Mouse (Mus musculus) heart, embryonic 16.5 days (tissue): ENCODE data around the gene Slc9a3. TPM values are rescaled to one million over a fixed set of nuclear protein-coding genes. Genes with fewer than 3 reads are reported as not detected.

Experiments used
- ATAC-seq: fragments of 200-750 bp; cut with Nextera tagmentation; replicated peaks from 2 replicates; pipeline ENCODE4 v1.8.0; 2017; ENCODE audit warnings: moderate number of reproducible peaks; ENCODE audit not compliant: insufficient read depth, low FRiP score; ENCODE audit errors: extremely low read depth
- H3K27ac ChIP-seq: fragments of 300-500 bp; sonication (generic); 2 replicates; pipeline ENCODE4 v1.5.1; 2014; ENCODE audit warnings: mild to moderate bottlenecking, low read length, control low read depth, moderate library complexity
- H3K27me3 ChIP-seq: fragments of 300-500 bp; sonication (generic); 2 replicates; pipeline ENCODE4 v1.6.1; 2014; ENCODE audit warnings: low read length, mixed read lengths; ENCODE audit not compliant: control insufficient read depth, insufficient read depth
- H3K36me3 ChIP-seq: fragments of 300-500 bp; sonication (generic); 2 replicates; pipeline ENCODE4 v1.6.1; 2014; ENCODE audit not compliant: control insufficient read depth, insufficient read depth
- H3K4me1 ChIP-seq: fragments of 300-500 bp; sonication (generic); 2 replicates; pipeline ENCODE4 v1.6.1; 2014; ENCODE audit warnings: low read length, mixed read lengths; ENCODE audit not compliant: control insufficient read depth, insufficient read depth
- H3K4me2 ChIP-seq: fragments of 300-500 bp; sonication (generic); 2 replicates; pipeline ENCODE4 v1.6.1; 2014; ENCODE audit warnings: low read depth, mild to moderate bottlenecking, control low read depth, low read length
- H3K4me3 ChIP-seq: fragments of 300-500 bp; sonication (generic); 2 replicates; pipeline ENCODE4 v1.5.1; 2014; ENCODE audit warnings: mild to moderate bottlenecking, control low read depth, low read length
- H3K9ac ChIP-seq: fragments of 300-500 bp; sonication (generic); 2 replicates; pipeline ENCODE4 v1.6.1; 2014; ENCODE audit warnings: low read length, control low read depth
- H3K9me3 ChIP-seq: fragments of 300-500 bp; sonication (generic); replicated peaks from 2 replicates; pipeline ENCODE4 v1.6.1; 2016; ENCODE audit warnings: low read length; ENCODE audit not compliant: control insufficient read depth
- WGBS: fragments of 180-500 bp; shearing (Covaris S2); extraction: QIAGEN DNeasy Blood & Tissue Kit; methylation state at CpG from one replicate; pipeline ENCODE4 v1.1.7; 2014; 5-methylcytosine and 5-hydroxymethylcytosine counted together
- polyA plus RNA-seq: library from polyadenylated mRNA; unstranded; fragments of >200 nt; fragmentation: Nextera tagmentation; extraction: Ambion mirVana; gene quantifications from 2 replicates; pipeline ENCODE4 v1.2.1, GENCODE M21; 2015

Gene Slc9a3
- polyA plus RNA-seq, 1 experiment from 2014 or later = 0.22 TPM

GRCm38 (mm10) chr13:74140793-74141192 lies 19.5 kb downstream of the Slc9a3 start:
- 84% methylated on average over 6 of the region's 6 CpGs for WGBS
- no peak overlapping the region for H3K27ac ChIP-seq

DNA sequence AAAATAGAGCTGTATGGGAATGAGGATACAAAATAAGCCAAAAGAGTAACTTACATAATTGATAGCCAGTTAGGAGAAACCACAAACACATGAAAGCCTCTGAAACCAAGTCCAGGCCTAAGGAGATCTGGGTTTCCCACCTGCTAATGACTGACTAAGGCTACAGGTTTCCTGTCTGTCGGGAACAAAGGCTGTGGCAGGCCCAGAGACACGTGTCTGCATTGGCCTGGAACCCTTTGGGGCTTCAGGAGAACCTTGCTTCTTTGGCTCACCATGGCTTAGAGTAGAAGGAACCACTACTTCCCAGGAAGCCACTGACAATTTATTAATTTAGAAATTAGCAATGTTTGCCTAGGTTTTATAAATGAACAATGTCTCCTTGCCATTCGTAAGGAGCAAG lies 22.0 kb downstream of the Slc9a3 start:
- no peak for ATAC-seq
- Histone ChIP-seq H3K27me3 (no peaks in the 10 kb centered on the region), H3K9me3 (no peaks in the 10 kb centered on the region), H3K9ac (no peak overlapping the region), H3K36me3 (no peaks in the 10 kb centered on the region), H3K4me3 (no peak overlapping the region), H3K4me1 (peaks cover 3% of the 10 kb centered on the region; the same call in 1 of the 2 replicates), H3K4me2 (no peak overlapping the region), H3K27ac (no peak overlapping the region)
- WGBS = 69% methylated on average over 3 of the region's 3 CpGs

More at GRCm38 (mm10) chr13:74140793-74141192, 19.5 kb downstream of the Slc9a3 start:
- Histone ChIP-seq H3K9ac (no peak overlapping the region), H3K4me1 (peaks cover 3% of the 10 kb centered on the region; the same call in 1 of the 2 replicates), H3K36me3 (no peaks in the 10 kb centered on the region), H3K9me3 (no peaks in the 10 kb centered on the region), H3K27me3 (no peaks in the 10 kb centered on the region), H3K4me2 (no peak overlapping the region), H3K4me3 (no peak overlapping the region)
- ATAC-seq = no peak

- WGBS = 67% methylated on average over 7 of the region's 7 CpGs
- H3K27ac ChIP-seq = no peak overlapping the region
Measured at GRCm38 (mm10) chr13:74144120-74144884, 23.0 kb downstream of the Slc9a3 start.

DNA sequence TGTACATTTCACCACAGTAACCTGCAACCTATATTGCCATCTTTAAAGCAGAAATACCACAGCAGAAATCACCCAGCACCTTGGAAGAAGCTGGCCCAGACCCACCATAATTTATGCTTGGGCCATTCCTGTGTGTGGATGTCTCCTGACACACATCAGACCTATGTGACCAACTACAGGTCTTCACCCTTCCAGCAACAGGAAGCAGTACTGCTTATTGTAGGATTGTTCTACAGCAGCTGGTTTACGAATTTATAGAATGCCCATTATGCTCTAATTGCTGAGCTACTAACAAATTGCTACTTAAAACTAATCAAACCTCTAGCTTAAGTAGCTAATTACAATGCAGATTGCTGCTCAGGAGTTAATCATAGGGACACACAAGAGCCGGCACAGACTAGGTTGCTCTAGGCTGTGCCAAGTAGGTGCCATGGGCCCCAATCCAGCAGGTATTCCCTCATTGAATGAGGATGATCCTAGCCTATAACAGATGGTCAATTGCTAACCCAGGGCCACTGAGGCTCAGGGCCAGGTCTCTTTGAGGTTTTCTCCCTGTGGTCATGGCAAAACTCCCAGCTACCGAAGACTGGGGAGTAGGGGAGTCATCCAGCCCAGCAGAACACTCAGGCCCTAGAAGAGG lies 24.8 kb downstream of the Slc9a3 start:
- Histone ChIP-seq H3K27me3 (no peaks in the 10 kb centered on the region), H3K27ac (no peak overlapping the region), H3K4me2 (no peak overlapping the region), H3K4me3 (no peak overlapping the region), H3K36me3 (no peaks in the 10 kb centered on the region), H3K9me3 (no peaks in the 10 kb centered on the region), H3K4me1 (no peaks in the 10 kb centered on the region), H3K9ac (no peak overlapping the region)
- WGBS = 90% methylated on average over 3 of the region's 3 CpGs
- no peak for ATAC-seq

More at GRCm38 (mm10) chr13:74144120-74144884, 23.0 kb downstream of the Slc9a3 start:
- Histone ChIP-seq H3K4me1 (peaks cover under 1% of the 10 kb centered on the region; the same call in 1 of the 2 replicates), H3K4me2 (no peak overlapping the region), H3K4me3 (no peak overlapping the region), H3K9me3 (no peaks in the 10 kb centered on the region), H3K36me3 (no peaks in the 10 kb centered on the region), H3K9ac (no peak overlapping the region), H3K27me3 (no peaks in the 10 kb centered on the region)
- ATAC-seq = peak; percentile 52; the same call in 1 of the 2 replicates

GRCm38 (mm10) chr13:74147327-74147726 lies 26.1 kb downstream of the Slc9a3 start:
- Histone ChIP-seq H3K27ac (no peak overlapping the region), H3K9ac (no peak overlapping the region), H3K4me1 (no peaks in the 10 kb centered on the region), H3K4me3 (no peak overlapping the region), H3K27me3 (no peaks in the 10 kb centered on the region), H3K36me3 (no peaks in the 10 kb centered on the region), H3K9me3 (no peaks in the 10 kb centered on the region), H3K4me2 (no peak overlapping the region)
- WGBS = 62% methylated on average over 2 of the region's 2 CpGs
- no peak for ATAC-seq

GRCm38 (mm10) chr13:74166348-74167056 lies 45.2 kb downstream of the Slc9a3 start:
- Histone ChIP-seq H3K4me1 (peaks cover 10% of the 10 kb centered on the region), H3K9ac (peak overlapping the region; percentile 76), H3K27ac (no peak overlapping the region), H3K4me2 (peak overlapping the region; percentile 86), H3K4me3 (peak overlapping the region; percentile 64), H3K27me3 (no peaks in the 10 kb centered on the region), H3K9me3 (no peaks in the 10 kb centered on the region), H3K36me3 (peaks cover 14% of the 10 kb centered on the region)
- WGBS = 7% methylated on average over 19 of the region's 19 CpGs
- peak; percentile 73 for ATAC-seq

GRCm38 (mm10) chr13:74167057-74167413 lies 45.8 kb downstream of the Slc9a3 start:
- H3K27ac ChIP-seq = no peak overlapping the region
- peak overlapping the region; percentile 76 for H3K9ac ChIP-seq
- no peaks in the 10 kb centered on the region for H3K27me3 ChIP-seq
- H3K4me1 ChIP-seq = peaks cover 10% of the 10 kb centered on the region
- WGBS = 10% methylated on average over 9 of the region's 9 CpGs
- ATAC-seq = no peak
- peak overlapping the region; percentile 86 for H3K4me2 ChIP-seq
- peaks cover 19% of the 10 kb centered on the region for H3K36me3 ChIP-seq
- no peaks in the 10 kb centered on the region for H3K9me3 ChIP-seq
- H3K4me3 ChIP-seq = peak overlapping the region; percentile 64

GRCm38 (mm10) chr13:74167492-74167891 lies 46.2 kb downstream of the Slc9a3 start:
- no peak for ATAC-seq
- Histone ChIP-seq H3K27ac (no peak overlapping the region), H3K36me3 (peaks cover 22% of the 10 kb centered on the region), H3K4me1 (peaks cover 10% of the 10 kb centered on the region), H3K9ac (no peak overlapping the region; the same call in 1 of the 2 replicates), H3K9me3 (no peaks in the 10 kb centered on the region), H3K27me3 (no peaks in the 10 kb centered on the region), H3K4me2 (no peak overlapping the region), H3K4me3 (no peak overlapping the region)
- whole genome bisulfite sequencing = 49% methylated on average over 2 of the region's 2 CpGs
